Mouse (Mus musculus): ENCODE data around the gene Nemp1. TPM values are rescaled to one million over a fixed set of nuclear protein-coding genes. Genes with fewer than 3 reads are reported as not detected.

Gene Nemp1
- total RNA-seq, 1 experiment, result 23.6 TPM

- no peaks in the 10 kb centered on the region for H3K9me3 ChIP-seq (ENCODE audit: control insufficient read depth, insufficient read depth, low read depth, low read length)
- H3K27ac ChIP-seq (ENCODE audit: insufficient read depth, low read depth, low read length, poor library complexity, severe bottlenecking), result no peak overlapping the region
- H3K9ac ChIP-seq (ENCODE audit: insufficient read depth, low read depth, low read length, poor library complexity, severe bottlenecking), result no peak overlapping the region
- H3K4me3 ChIP-seq (ENCODE audit: insufficient read depth in 1 of 2, low read depth in 1 of 2, low read length in 2 of 2, poor library complexity in 1 of 2, severe bottlenecking in 1 of 2), result peak overlapping the region; percentile 8 to 37; a peak in 3 of 4 replicates
- DNase-seq (ENCODE audit: low read depth, low spot score), result no peak
- H3K36me3 ChIP-seq (ENCODE audit: control insufficient read depth, insufficient read depth, low read length, poor library complexity, severe bottlenecking), result peaks cover 16% of the 10 kb centered on the region
- no peak for TF ChIP-seq ZC3H11A (IDR thresholded peaks at IDR 0.05; ENCODE audit: borderline replicate concordance, low read depth, low read length)
- no peak for TF ChIP-seq CHD2 (IDR thresholded peaks at IDR 0.05; ENCODE audit: low read depth, low read length)
- TF ChIP-seq HCFC1 (IDR thresholded peaks at IDR 0.05; ENCODE audit: borderline replicate concordance, insufficient read depth, low read length), result no peak
- no peak for TF ChIP-seq ZNF384 (IDR thresholded peaks at IDR 0.05; ENCODE audit: low read depth, low read length)
- H3K4me1 ChIP-seq (ENCODE audit: control insufficient read depth in 2 of 2, insufficient read depth in 2 of 2, low read length in 2 of 2, poor library complexity in 1 of 2), result peaks cover 0 to 32% of the 10 kb centered on the region in 2 experiments; a peak in 2 of 4 replicates
- in situ Hi-C loops (cut with MboI; ENCODE audit: low sequenced_read_pairs in 2 of 2, unreplicated experiment in 2 of 2), result no loop called here
Observed at GRCm38 (mm10) chr10:127662666-127663253, 3.9 kb upstream of the Nemp1 start.

GRCm38 (mm10) chr10:127663590-127663989 lies 3.1 kb upstream of the Nemp1 start:
- in situ Hi-C loops (cut with MboI; ENCODE audit: low sequenced_read_pairs in 2 of 2, unreplicated experiment in 2 of 2), result no loop called here
- H3K9ac ChIP-seq (ENCODE audit: insufficient read depth, low read depth, low read length, poor library complexity, severe bottlenecking), result no peak overlapping the region; the same call in 1 of the 2 replicates
- no peak overlapping the region for H3K4me3 ChIP-seq (ENCODE audit: insufficient read depth in 1 of 2, low read depth in 1 of 2, low read length in 2 of 2, poor library complexity in 1 of 2, severe bottlenecking in 1 of 2)
- peaks cover 16% of the 10 kb centered on the region for H3K36me3 ChIP-seq (ENCODE audit: control insufficient read depth, insufficient read depth, low read length, poor library complexity, severe bottlenecking)
- DNase-seq (ENCODE audit: low read depth, low spot score), result no peak
- H3K4me1 ChIP-seq (ENCODE audit: control insufficient read depth in 2 of 2, insufficient read depth in 2 of 2, low read length in 2 of 2, poor library complexity in 1 of 2), result peaks cover 0 to 32% of the 10 kb centered on the region in 2 experiments; a peak in 2 of 4 replicates
- H3K27ac ChIP-seq (ENCODE audit: insufficient read depth, low read depth, low read length, poor library complexity, severe bottlenecking), result no peak overlapping the region
- TF ChIP-seq CHD2 (IDR thresholded peaks at IDR 0.05; ENCODE audit: low read depth, low read length), result no peak
- no peaks in the 10 kb centered on the region for H3K9me3 ChIP-seq (ENCODE audit: control insufficient read depth, insufficient read depth, low read depth, low read length)

- Histone ChIP-seq H3K4me1 (ENCODE audit: control insufficient read depth in 2 of 2, insufficient read depth in 2 of 2, low read length in 2 of 2, poor library complexity in 1 of 2) (peaks cover 0 to 35% of the 10 kb centered on the region in 2 experiments; a peak in 2 of 4 replicates), H3K4me3 (ENCODE audit: insufficient read depth in 1 of 2, low read depth in 1 of 2, low read length in 2 of 2, poor library complexity in 1 of 2, severe bottlenecking in 1 of 2) (peak overlapping the region; percentile 10 to 13; a peak in 2 of 4 replicates), H3K9ac (ENCODE audit: insufficient read depth, low read depth, low read length, poor library complexity, severe bottlenecking) (no peak overlapping the region; the same call in 1 of the 2 replicates), H3K36me3 (ENCODE audit: control insufficient read depth, insufficient read depth, low read length, poor library complexity, severe bottlenecking) (peaks cover 16% of the 10 kb centered on the region), H3K27ac (ENCODE audit: insufficient read depth, low read depth, low read length, poor library complexity, severe bottlenecking) (no peak overlapping the region), H3K9me3 (ENCODE audit: control insufficient read depth, insufficient read depth, low read depth, low read length) (no peaks in the 10 kb centered on the region)
- in situ Hi-C loops (cut with MboI; ENCODE audit: low sequenced_read_pairs in 2 of 2, unreplicated experiment in 2 of 2), result no loop called here
- DNase-seq (ENCODE audit: low read depth, low spot score), result no peak
- TF ChIP-seq HCFC1 (IDR thresholded peaks at IDR 0.05; ENCODE audit: borderline replicate concordance, insufficient read depth, low read length), result no peak
- no peak for TF ChIP-seq CHD2 (IDR thresholded peaks at IDR 0.05; ENCODE audit: low read depth, low read length)
- TF ChIP-seq MAFK (IDR thresholded peaks at IDR 0.05; ENCODE audit: insufficient read depth, low read depth, low read length), result no peak
- TF ChIP-seq ZC3H11A (IDR thresholded peaks at IDR 0.05; ENCODE audit: borderline replicate concordance, low read depth, low read length), result no peak
- TF ChIP-seq ZNF384 (IDR thresholded peaks at IDR 0.05; ENCODE audit: low read depth, low read length), result no peak
Observed at GRCm38 (mm10) chr10:127664166-127664565, 2.5 kb upstream of the Nemp1 start.

GRCm38 (mm10) chr10:127664891-127665290 lies 1.8 kb upstream of the Nemp1 start:
- no peak for TF ChIP-seq HCFC1 (IDR thresholded peaks at IDR 0.05; ENCODE audit: borderline replicate concordance, insufficient read depth, low read length)
- Histone ChIP-seq H3K9me3 (ENCODE audit: control insufficient read depth, insufficient read depth, low read depth, low read length) (no peaks in the 10 kb centered on the region), H3K27ac (ENCODE audit: insufficient read depth, low read depth, low read length, poor library complexity, severe bottlenecking) (no peak overlapping the region), H3K4me1 (ENCODE audit: control insufficient read depth in 2 of 2, insufficient read depth in 2 of 2, low read length in 2 of 2, poor library complexity in 1 of 2) (peaks cover 0 to 34% of the 10 kb centered on the region in 2 experiments; a peak in 2 of 4 replicates), H3K9ac (ENCODE audit: insufficient read depth, low read depth, low read length, poor library complexity, severe bottlenecking) (no peak overlapping the region), H3K36me3 (ENCODE audit: control insufficient read depth, insufficient read depth, low read length, poor library complexity, severe bottlenecking) (peaks cover 10% of the 10 kb centered on the region), H3K4me3 (ENCODE audit: insufficient read depth in 1 of 2, low read depth in 1 of 2, low read length in 2 of 2, poor library complexity in 1 of 2, severe bottlenecking in 1 of 2) (no peak overlapping the region)
- in situ Hi-C loops (cut with MboI; ENCODE audit: low sequenced_read_pairs in 2 of 2, unreplicated experiment in 2 of 2), result no loop called here
- no peak for DNase-seq (ENCODE audit: low read depth, low spot score)
